Mouse (Mus musculus) hindbrain, embryonic 16.5 days (tissue): ENCODE results near the gene D1Pas1. TPM values are rescaled to one million over a fixed set of nuclear protein-coding genes. Genes with fewer than 3 reads are reported as not detected.

Experiments
- ATAC-seq: fragments of 200-750 bp; cut with Nextera tagmentation; 2 replicates; pipeline ENCODE4 v1.8.0; 2017; ENCODE audit warnings: moderate TSS enrichment, moderate library complexity
- H3K27ac ChIP-seq: fragments of 300-500 bp; sonication (generic); 2 replicates; pipeline ENCODE4 v1.5.1; 2014; ENCODE audit warnings: low read depth, mild to moderate bottlenecking, control low read depth, low read length, moderate library complexity
- H3K27me3 ChIP-seq: fragments of 300-500 bp; sonication (generic); replicated peaks from 2 replicates; pipeline ENCODE4 v1.6.1; 2014; ENCODE audit warnings: low read length; ENCODE audit not compliant: control insufficient read depth, insufficient read depth
- H3K36me3 ChIP-seq: fragments of 300-500 bp; sonication (generic); 2 replicates; pipeline ENCODE4 v1.6.1; 2014; ENCODE audit warnings: mild to moderate bottlenecking, low read length, moderate library complexity, mixed read lengths; ENCODE audit not compliant: control insufficient read depth, insufficient read depth
- H3K4me1 ChIP-seq: fragments of 300-500 bp; sonication (generic); 2 replicates; pipeline ENCODE4 v1.6.1; 2014; ENCODE audit warnings: low read depth, low read length; ENCODE audit not compliant: control insufficient read depth, insufficient read depth
- H3K4me2 ChIP-seq: fragments of 300-500 bp; sonication (generic); 2 replicates; pipeline ENCODE4 v1.6.1; 2014; ENCODE audit warnings: mild to moderate bottlenecking, low read length, control low read depth, moderate library complexity
- H3K4me3 ChIP-seq: fragments of 300-500 bp; sonication (generic); 2 replicates; pipeline ENCODE4 v1.5.1; 2014; ENCODE audit warnings: mild to moderate bottlenecking, low read length, control low read depth, moderate library complexity
- H3K9ac ChIP-seq: fragments of 300-500 bp; sonication (generic); 2 replicates; pipeline ENCODE4 v1.6.1; 2014; ENCODE audit warnings: low read depth, mild to moderate bottlenecking, control low read depth, low read length, moderate library complexity
- H3K9me3 ChIP-seq: fragments of 300-500 bp; sonication (generic); 2 replicates; pipeline ENCODE4 v1.6.1; 2014; ENCODE audit warnings: mild to moderate bottlenecking, low read length, moderate library complexity; ENCODE audit not compliant: control insufficient read depth
- WGBS: fragments of 180-500 bp; shearing (Covaris S2); extraction: QIAGEN DNeasy Blood & Tissue Kit; methylation state at CpG from one replicate; pipeline ENCODE4 v1.1.7; 2014; 5-methylcytosine and 5-hydroxymethylcytosine counted together
- polyA plus RNA-seq: library from polyadenylated mRNA; unstranded; fragments of >200 nt; fragmentation: Nextera tagmentation; extraction: Ambion mirVana; gene quantifications from 2 replicates; pipeline ENCODE4 v1.2.1, GENCODE M21; 2015

D1Pas1 gene
- polyA plus RNA-seq, 1 experiment from 2014 or later: 0.10 TPM

DNA sequence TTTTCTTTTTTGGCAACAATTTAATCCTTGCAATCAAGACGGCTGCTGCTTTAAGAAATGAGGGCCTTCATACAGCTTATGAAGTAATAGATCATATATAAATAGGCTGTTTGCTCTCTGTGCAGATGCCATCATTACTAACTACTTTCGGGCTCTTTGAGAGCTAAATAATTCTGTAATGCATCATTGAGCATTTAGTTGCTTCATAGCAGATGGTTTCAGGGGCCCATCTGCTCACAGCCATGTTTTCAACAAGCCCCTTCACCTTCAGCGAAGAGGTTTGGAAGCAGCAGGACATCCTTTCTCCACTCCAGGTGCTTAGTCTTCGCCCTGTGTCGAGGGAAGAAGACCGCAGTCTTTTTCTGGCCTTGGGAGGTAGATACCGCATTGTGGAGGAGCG, 12.2 kb downstream of the D1Pas1 start:
- Histone ChIP-seq H3K9ac (no peak overlapping the region), H3K4me1 (peaks cover 7% of the 10 kb centered on the region), H3K36me3 (no peaks in the 10 kb centered on the region), H3K4me3 (no peak overlapping the region), H3K4me2 (no peak overlapping the region), H3K9me3 (no peaks in the 10 kb centered on the region), H3K27me3 (no peaks in the 10 kb centered on the region), H3K27ac (no peak overlapping the region)
- WGBS: 54% methylated on average over 8 of the region's 8 CpGs
- no peak for ATAC-seq

- H3K4me1 ChIP-seq: peaks cover 7% of the 10 kb centered on the region
- no peak for ATAC-seq
- H3K9ac ChIP-seq: no peak overlapping the region
These were observed 13.3 kb downstream of the D1Pas1 start for GRCm38 (mm10) chr1:186980503-186980902.

GRCm38 (mm10) chr1:186985131-186985530, 17.9 kb downstream of the D1Pas1 start:
- ATAC-seq: no peak
- H3K9me3 ChIP-seq: no peaks in the 10 kb centered on the region
- 86% methylated on average over 11 of the region's 11 CpGs for WGBS
- peaks cover 4% of the 10 kb centered on the region for H3K4me1 ChIP-seq
- H3K36me3 ChIP-seq: no peaks in the 10 kb centered on the region
- H3K27me3 ChIP-seq: no peaks in the 10 kb centered on the region; the same call in 1 of the 2 replicates
- H3K9ac ChIP-seq: no peak overlapping the region
- no peak overlapping the region for H3K27ac ChIP-seq
- H3K4me3 ChIP-seq: no peak overlapping the region
- no peak overlapping the region for H3K4me2 ChIP-seq

More at GRCm38 (mm10) chr1:186980503-186980902, 13.3 kb downstream of the D1Pas1 start:
- H3K36me3 ChIP-seq: no peaks in the 10 kb centered on the region
- H3K27me3 ChIP-seq: no peaks in the 10 kb centered on the region
- H3K4me2 ChIP-seq: no peak overlapping the region
- no peak overlapping the region for H3K4me3 ChIP-seq
- H3K9me3 ChIP-seq: no peaks in the 10 kb centered on the region
- 50% methylated on average over 9 of the region's 9 CpGs for WGBS
- H3K27ac ChIP-seq: no peak overlapping the region

DNA sequence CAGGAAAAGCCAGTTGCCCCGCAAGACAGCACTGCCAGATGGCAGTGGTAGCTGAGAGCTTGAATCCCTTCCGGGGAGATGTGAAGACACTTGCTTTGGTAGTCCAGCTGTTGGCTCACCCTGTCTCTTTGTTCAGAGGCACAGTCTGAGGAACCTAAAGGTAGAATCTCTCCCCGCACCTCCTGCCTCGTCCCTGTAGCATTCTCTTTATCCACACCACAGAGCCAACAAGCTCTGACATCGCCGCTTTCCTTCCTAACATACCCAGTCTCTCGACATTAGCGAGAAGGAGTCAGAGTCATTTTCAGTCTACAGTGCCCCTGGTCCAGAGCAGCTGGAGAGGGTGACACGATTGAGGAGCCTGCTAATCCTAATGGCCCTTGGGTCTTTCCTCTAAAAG, 18.9 kb downstream of the D1Pas1 start:
- no peak for ATAC-seq
- no peak overlapping the region for H3K4me2 ChIP-seq
- H3K4me1 ChIP-seq: no peaks in the 10 kb centered on the region; the same call in 1 of the 2 replicates
- H3K27ac ChIP-seq: no peak overlapping the region
- no peak overlapping the region for H3K9ac ChIP-seq
- H3K27me3 ChIP-seq: no peaks in the 10 kb centered on the region; the same call in 1 of the 2 replicates
- H3K36me3 ChIP-seq: no peaks in the 10 kb centered on the region
- H3K4me3 ChIP-seq: no peak overlapping the region
- WGBS: 63% methylated on average over 9 of the region's 9 CpGs
- H3K9me3 ChIP-seq: no peaks in the 10 kb centered on the region

DNA sequence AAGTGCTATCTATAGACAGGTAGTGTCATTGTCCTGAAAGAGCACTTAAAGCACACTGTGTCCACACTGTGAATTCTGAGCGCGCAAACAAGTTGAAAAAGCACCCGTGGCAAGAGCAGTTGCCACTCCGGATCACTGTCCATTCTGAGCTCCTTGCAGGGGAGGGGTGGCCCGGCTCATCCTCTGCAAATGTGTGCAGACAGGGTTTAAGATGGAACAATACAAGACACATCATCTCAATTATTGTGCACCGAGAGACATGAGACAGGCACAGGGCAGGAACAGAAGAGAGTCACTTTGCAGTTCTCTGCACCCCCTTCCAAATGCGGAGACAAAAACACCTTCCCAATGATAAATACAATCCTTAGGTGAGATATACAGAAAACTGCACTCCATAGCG, 19.3 kb downstream of the D1Pas1 start:
- no peak for ATAC-seq
- Histone ChIP-seq H3K4me2 (no peak overlapping the region), H3K36me3 (no peaks in the 10 kb centered on the region), H3K4me1 (no peaks in the 10 kb centered on the region; the same call in 1 of the 2 replicates), H3K9ac (no peak overlapping the region), H3K27ac (no peak overlapping the region), H3K4me3 (no peak overlapping the region), H3K9me3 (no peaks in the 10 kb centered on the region), H3K27me3 (no peaks in the 10 kb centered on the region; the same call in 1 of the 2 replicates)
- 83% methylated on average over 8 of the region's 8 CpGs for whole genome bisulfite sequencing

DNA sequence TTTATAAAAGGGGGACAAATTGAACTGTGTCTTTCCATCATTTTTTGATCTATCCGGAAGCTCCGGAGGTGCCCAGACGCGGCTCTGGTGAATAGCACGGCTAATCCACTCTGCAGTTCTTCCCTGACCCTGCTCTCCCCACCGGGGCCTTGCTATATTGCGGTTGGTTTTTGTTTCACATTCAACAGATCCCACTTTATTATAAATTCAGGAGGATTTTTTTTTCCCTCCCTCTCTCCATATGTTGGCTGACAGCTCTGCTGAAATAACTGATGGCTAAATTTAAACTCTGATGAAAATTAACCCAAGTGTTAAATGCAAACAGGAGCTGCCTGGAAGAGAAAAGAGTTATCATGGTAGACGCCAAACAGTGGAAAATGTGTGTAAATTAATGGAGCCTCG, 21.1 kb downstream of the D1Pas1 start:
- WGBS: 41% methylated on average over 9 of the region's 9 CpGs
- H3K4me3 ChIP-seq: no peak overlapping the region
- H3K4me2 ChIP-seq: no peak overlapping the region

GRCm38 (mm10) chr1:186988822-186989221, 21.6 kb downstream of the D1Pas1 start:
- H3K27ac ChIP-seq: no peak overlapping the region
- no peak overlapping the region for H3K4me2 ChIP-seq
- no peak overlapping the region for H3K9ac ChIP-seq
- H3K27me3 ChIP-seq: no peaks in the 10 kb centered on the region; the same call in 1 of the 2 replicates
- H3K9me3 ChIP-seq: no peaks in the 10 kb centered on the region
- no peak overlapping the region for H3K4me3 ChIP-seq
- ATAC-seq: no peak
- 73% methylated on average over 4 of the region's 4 CpGs for WGBS
- H3K4me1 ChIP-seq: no peaks in the 10 kb centered on the region; the same call in 1 of the 2 replicates
- no peaks in the 10 kb centered on the region for H3K36me3 ChIP-seq

More for the DNA sequence above, 21.1 kb downstream of the D1Pas1 start:
- H3K27me3 ChIP-seq: no peaks in the 10 kb centered on the region; the same call in 1 of the 2 replicates
- no peaks in the 10 kb centered on the region; the same call in 1 of the 2 replicates for H3K4me1 ChIP-seq
- H3K9ac ChIP-seq: no peak overlapping the region
- H3K9me3 ChIP-seq: no peaks in the 10 kb centered on the region
- H3K27ac ChIP-seq: no peak overlapping the region
- H3K36me3 ChIP-seq: no peaks in the 10 kb centered on the region
- no peak for ATAC-seq

- H3K9me3 ChIP-seq: no peaks in the 10 kb centered on the region
- H3K4me2 ChIP-seq: no peak overlapping the region
- H3K4me3 ChIP-seq: no peak overlapping the region
- no peak for ATAC-seq
- H3K27me3 ChIP-seq: no peaks in the 10 kb centered on the region; the same call in 1 of the 2 replicates
- H3K27ac ChIP-seq: no peak overlapping the region
- H3K9ac ChIP-seq: no peak overlapping the region
- WGBS: 38% methylated on average over 6 of the region's 6 CpGs
- H3K4me1 ChIP-seq: no peaks in the 10 kb centered on the region; the same call in 1 of the 2 replicates
- no peaks in the 10 kb centered on the region for H3K36me3 ChIP-seq
These were observed 24.3 kb downstream of the D1Pas1 start for GRCm38 (mm10) chr1:186991473-186991872.

DNA sequence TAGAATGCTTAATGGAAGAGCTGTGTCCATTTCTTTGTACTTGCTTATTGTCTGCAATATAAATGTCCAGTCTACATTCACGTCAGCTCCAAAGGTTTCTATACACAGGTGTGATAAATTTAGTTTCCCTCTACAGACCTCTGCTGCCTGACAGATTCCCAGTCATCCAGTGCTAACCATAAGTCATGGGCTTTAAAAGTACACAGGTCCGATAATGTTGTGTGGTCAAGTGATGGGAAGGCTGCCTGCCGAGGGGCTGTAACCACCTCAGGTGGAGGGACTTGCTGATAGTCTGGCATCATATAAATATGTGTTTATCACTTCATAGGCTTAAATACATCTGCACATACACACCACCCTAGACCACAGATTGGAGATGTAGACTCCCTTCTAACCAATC, 24.9 kb downstream of the D1Pas1 start:
- ATAC-seq: no peak
- H3K36me3 ChIP-seq: no peaks in the 10 kb centered on the region
- 84% methylated on average over 3 of the region's 3 CpGs for WGBS
- H3K9me3 ChIP-seq: no peaks in the 10 kb centered on the region
- H3K4me1 ChIP-seq: no peaks in the 10 kb centered on the region; the same call in 1 of the 2 replicates
- no peak overlapping the region for H3K4me2 ChIP-seq
- H3K27ac ChIP-seq: no peak overlapping the region
- H3K27me3 ChIP-seq: no peaks in the 10 kb centered on the region; the same call in 1 of the 2 replicates
- no peak overlapping the region for H3K9ac ChIP-seq
- H3K4me3 ChIP-seq: no peak overlapping the region
